8 mouse cellular contexts compared by ENCODE assay signal in genomic region chr9:103490439-103490838, GRCm38 (mm10). TPM values are rescaled to one million over a fixed set of nuclear protein-coding genes. Genes with fewer than 3 reads are reported as not detected.
DNase-seq lines count a peak whose midpoint lies in the region; ATAC-seq lines count a peak whose summit lies in the region.

No protein-coding gene starts in this region.

- H3K36me3 ChIP-seq in hindbrain, embryonic 15.5 days, result no peaks in the 10 kb centered on the region

- H3K27ac ChIP-seq in hindbrain, embryonic 15.5 days (replicated peaks), result no peak overlapping the region

- H3K4me1 ChIP-seq in hindbrain, embryonic 15.5 days (replicated peaks), result peaks cover 6% of the 10 kb centered on the region

- no peak overlapping the region for H3K4me3 ChIP-seq in hindbrain, embryonic 15.5 days

- H3K27me3 ChIP-seq in hindbrain, embryonic 15.5 days, result no peaks in the 10 kb centered on the region; the same call in 1 of the 2 replicates

- peak; percentile 74 for DNase-seq in NIH3T3 (ENCODE audit: low read depth)
- peak; percentile 88 for DNase-seq in cerebellum, adult 8-10 months
- DNase-seq in frontal cortex, postnatal 14 days (ENCODE audit: low spot score in 2 of 2), result peak; percentile 57 to 77
- DNase-seq in layer of hippocampus, postnatal 36 days, result peak; percentile 74 to 76
- peak; percentile 77 for DNase-seq in right cerebral cortex, postnatal 14 days
- peak; percentile 78 for DNase-seq in urinary bladder, postnatal 14 days (ENCODE audit: low spot score)

- peak; percentile 36 for ATAC-seq in hindbrain, embryonic 15.5 days (ENCODE audit: low FRiP score, low read depth)
- peak; percentile 73 for ATAC-seq in megakaryocyte, adult 5-6 weeks (ENCODE audit: poor library complexity, severe bottlenecking)

- no peaks in the 10 kb centered on the region for H3K9me3 ChIP-seq in hindbrain, embryonic 15.5 days

- no peak overlapping the region for H3K4me2 ChIP-seq in hindbrain, embryonic 15.5 days

- no peak overlapping the region for H3K9ac ChIP-seq in hindbrain, embryonic 15.5 days

- 19% methylated on average over 2 of the region's 2 CpGs for WGBS in hindbrain, embryonic 15.5 days

RNA-seq across cellular contexts. Expression of gene Bfsp2, which starts 10.2 kb away (rescaled TPM):
- 4.4 and 6.2 TPM in 2 replicates for polyA plus RNA-seq in hindbrain, embryonic 15.5 days (2015; fragmentation: Nextera tagmentation; extraction: Ambion mirVana)
- 1 to 10 TPM; 5.0 to 6.0 TPM for total RNA-seq in layer of hippocampus, postnatal 36 days (2021)
- total RNA-seq in megakaryocyte, adult 5-6 weeks (2015), result 0.30 TPM in 1 of 2 replicates, not detected in the other
- 1.1 and 1.3 TPM in 2 replicates for total RNA-seq in megakaryocyte, adult 5-6 weeks (2017)
